Mouse (Mus musculus) limb, embryonic 15.5 days (tissue): ENCODE measurements around the gene Magix. TPM values are rescaled to one million over a fixed set of nuclear protein-coding genes. Genes with fewer than 3 reads are reported as not detected.
A peak's percentile ranks its signal among the peaks of the same experiment; 100 is the strongest.
"Not testable (repeated sequence)": the region's sequence is repeated elsewhere in the genome, so short reads cannot be mapped to it uniquely, and the experiment has no call there.

Experiments
- ATAC-seq: fragments of 200-750 bp; cut with Nextera tagmentation; 2 replicates; pipeline ENCODE4 v1.8.0; 2017; ENCODE audit warnings: low read depth, moderate TSS enrichment; ENCODE audit not compliant: insufficient number of reproducible peaks, low FRiP score, low TSS enrichment
- H3K27ac ChIP-seq: fragments of 300-500 bp; sonication (generic); 2 replicates; pipeline ENCODE4 v1.5.1; 2015; ENCODE audit warnings: moderate library complexity, mild to moderate bottlenecking, inconsistent platforms
- H3K27me3 ChIP-seq: fragments of 300-500 bp; sonication (generic); 2 replicates; pipeline ENCODE4 v1.6.1; 2015; ENCODE audit warnings: inconsistent platforms
- H3K36me3 ChIP-seq: fragments of 300-500 bp; sonication (generic); 2 replicates; pipeline ENCODE4 v1.6.1; 2015; ENCODE audit warnings: inconsistent platforms
- H3K4me1 ChIP-seq: fragments of 300-500 bp; sonication (generic); 2 replicates; pipeline ENCODE4 v1.6.1; 2015; ENCODE audit warnings: inconsistent platforms
- H3K4me2 ChIP-seq: fragments of 300-500 bp; sonication (generic); 2 replicates; pipeline ENCODE4 v1.6.1; 2015; ENCODE audit warnings: mild to moderate bottlenecking, inconsistent platforms
- H3K4me3 ChIP-seq: fragments of 300-500 bp; sonication (generic); 2 replicates; pipeline ENCODE4 v1.5.1; 2015; ENCODE audit warnings: mild to moderate bottlenecking, inconsistent platforms
- H3K9ac ChIP-seq: fragments of 300-500 bp; sonication (generic); 2 replicates; pipeline ENCODE4 v1.6.1; 2015; ENCODE audit warnings: inconsistent platforms
- H3K9me3 ChIP-seq: fragments of 300-500 bp; sonication (generic); 2 replicates; pipeline ENCODE4 v1.6.1; 2016; ENCODE audit warnings: inconsistent platforms
- WGBS: fragments of 180-500 bp; shearing (Covaris S2); methylation state at CpG from one replicate; pipeline ENCODE4 v1.1.7; 2015; 5-methylcytosine and 5-hydroxymethylcytosine counted together
- polyA plus RNA-seq: library from polyadenylated mRNA; unstranded; fragments of >200 nt; fragmentation: Nextera tagmentation; extraction: Ambion mirVana; gene quantifications from 2 replicates; pipeline ENCODE4 v1.2.1, GENCODE M21; 2015

Magix gene
- polyA plus RNA-seq = 0.47 and 1.1 TPM in 2 replicates

- H3K9me3 ChIP-seq = no peaks in the 10 kb centered on the region
- H3K9ac ChIP-seq = no peak within 1 kb of the TSS
- no peaks in the 10 kb centered on the region for H3K36me3 ChIP-seq
- no peak for ATAC-seq
- WGBS = 66% methylated on average over 14 of the region's 14 CpGs
- H3K4me1 ChIP-seq = no peaks in the 10 kb centered on the region
- H3K4me2 ChIP-seq = peak within 1 kb of the TSS; percentile 51
- H3K27me3 ChIP-seq = no peaks in the 10 kb centered on the region
- H3K27ac ChIP-seq = no peak within 1 kb of the TSS
- peak within 1 kb of the TSS; percentile 33; the same call in 1 of the 2 replicates for H3K4me3 ChIP-seq
These were observed at the start of gene Magix for GRCm38 (mm10) chrX:7680864-7681263. Gene Magix (minus strand): TSS chrX:7681251.

DNA sequence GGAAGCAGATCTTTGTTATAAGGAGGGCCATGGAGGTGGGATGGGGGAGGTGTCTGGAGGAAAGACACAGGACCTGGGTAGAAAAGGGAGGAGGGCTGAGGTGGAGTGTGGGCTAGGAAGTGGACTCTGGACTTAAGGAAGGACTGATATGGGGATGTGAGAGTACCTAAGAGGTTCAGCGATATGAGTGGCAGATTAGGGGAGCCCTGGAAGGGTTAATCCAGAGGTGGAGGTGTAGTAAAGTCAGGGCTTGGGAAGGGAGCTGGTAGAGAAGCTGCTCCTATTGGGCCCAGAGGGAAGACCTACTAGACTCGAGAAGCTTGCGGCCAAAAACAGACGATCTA, 47.8 kb upstream of the Magix start:
- peak overlapping the region; percentile 47 for H3K4me2 ChIP-seq
- no peaks in the 10 kb centered on the region for H3K27me3 ChIP-seq
- H3K27ac ChIP-seq = no peak overlapping the region
- peaks cover 19% of the 10 kb centered on the region; the same call in 1 of the 2 replicates for H3K36me3 ChIP-seq
- 0 out of 2 replicates have a peak overlapping the region, but pooled peaks have one; percentile 42 for H3K9ac ChIP-seq
- no peaks in the 10 kb centered on the region for H3K9me3 ChIP-seq
- peak overlapping the region; percentile 53 for H3K4me3 ChIP-seq
- 31% methylated on average over 4 of the region's 4 CpGs for WGBS
- H3K4me1 ChIP-seq = peaks cover 4% of the 10 kb centered on the region; the same call in 1 of the 2 replicates
- 0 out of 2 replicates have a peak, but pooled peaks have one; percentile 6 for ATAC-seq

DNA sequence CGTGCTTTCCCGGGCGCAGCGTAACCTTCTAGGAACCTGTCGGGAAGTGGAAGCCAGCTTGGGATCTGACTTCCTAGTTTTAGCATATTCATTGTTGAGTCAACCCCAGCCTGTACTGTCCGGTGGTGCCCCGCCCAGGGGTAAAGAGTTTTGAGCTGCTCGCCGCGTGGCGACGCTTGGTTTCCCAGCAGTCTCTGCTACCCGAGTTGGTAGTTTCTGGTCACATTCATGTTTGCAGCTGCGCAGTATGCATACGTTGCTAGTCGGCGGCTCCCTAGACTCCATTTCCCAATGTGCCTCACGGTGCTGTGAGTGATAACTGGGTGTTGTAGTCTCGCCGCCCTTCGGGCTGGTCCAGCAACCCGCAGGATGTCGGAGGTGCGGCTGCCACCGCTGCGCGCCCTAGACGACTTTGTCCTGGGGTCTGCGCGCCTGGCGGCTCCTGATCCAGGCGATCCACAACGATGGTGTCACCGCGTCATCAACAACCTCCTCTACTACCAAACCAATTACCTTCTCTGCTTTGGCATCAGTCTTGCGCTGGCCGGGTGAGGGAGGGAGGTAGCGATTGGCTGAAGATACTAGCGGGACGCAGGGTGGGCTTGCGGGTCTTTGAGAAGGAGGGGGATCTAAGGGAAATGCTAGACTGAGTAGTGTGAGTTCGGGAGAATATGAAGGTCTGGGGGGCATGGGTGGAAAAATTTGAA, 47.3 kb upstream of the Magix start, which contains the start of gene Praf2:
Praf2 (plus strand) TSS at position 225 of the 707 bp plus-strand sequence.
- Histone ChIP-seq H3K27ac (peak within 1 kb of the TSS; percentile 79), H3K4me2 (peak within 1 kb of the TSS; percentile 47), H3K27me3 (no peaks in the 10 kb centered on the region), H3K9me3 (no peaks in the 10 kb centered on the region), H3K9ac (peak within 1 kb of the TSS; percentile 42; the same call in 1 of the 2 replicates), H3K36me3 (peaks cover 19% of the 10 kb centered on the region; the same call in 1 of the 2 replicates), H3K4me1 (peaks cover 4% of the 10 kb centered on the region; the same call in 1 of the 2 replicates), H3K4me3 (peak within 1 kb of the TSS; percentile 53)
- peak; percentile 92 for ATAC-seq
- 25% methylated on average over 42 of the region's 42 CpGs for WGBS

DNA sequence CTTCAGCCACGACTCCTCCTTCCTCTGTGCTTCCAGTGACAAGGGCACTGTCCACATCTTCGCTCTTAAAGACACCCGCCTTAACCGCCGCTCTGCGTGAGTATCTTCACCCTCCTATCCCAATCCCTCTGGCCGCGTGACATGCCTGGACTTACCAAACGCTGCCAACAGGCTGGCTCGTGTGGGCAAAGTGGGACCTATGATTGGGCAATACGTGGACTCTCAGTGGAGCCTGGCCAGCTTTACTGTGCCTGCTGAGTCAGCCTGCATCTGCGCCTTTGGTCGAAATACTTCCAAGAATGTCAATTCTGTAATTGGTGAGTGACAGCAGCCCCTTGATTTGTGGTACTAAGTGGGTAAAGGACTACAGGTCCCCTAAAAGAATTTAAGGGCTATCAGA, 46.1 kb upstream of the Magix start:
- H3K27ac ChIP-seq = no peak overlapping the region
- WGBS = 90% methylated on average over 13 of the region's 13 CpGs
- peaks cover 17% of the 10 kb centered on the region; the same call in 1 of the 2 replicates for H3K36me3 ChIP-seq
- peaks cover 4% of the 10 kb centered on the region; the same call in 1 of the 2 replicates for H3K4me1 ChIP-seq
- H3K9ac ChIP-seq = no peak overlapping the region
- ATAC-seq = no peak
- no peaks in the 10 kb centered on the region for H3K9me3 ChIP-seq
- H3K4me3 ChIP-seq = no peak overlapping the region
- H3K4me2 ChIP-seq = no peak overlapping the region
- H3K27me3 ChIP-seq = no peaks in the 10 kb centered on the region

DNA sequence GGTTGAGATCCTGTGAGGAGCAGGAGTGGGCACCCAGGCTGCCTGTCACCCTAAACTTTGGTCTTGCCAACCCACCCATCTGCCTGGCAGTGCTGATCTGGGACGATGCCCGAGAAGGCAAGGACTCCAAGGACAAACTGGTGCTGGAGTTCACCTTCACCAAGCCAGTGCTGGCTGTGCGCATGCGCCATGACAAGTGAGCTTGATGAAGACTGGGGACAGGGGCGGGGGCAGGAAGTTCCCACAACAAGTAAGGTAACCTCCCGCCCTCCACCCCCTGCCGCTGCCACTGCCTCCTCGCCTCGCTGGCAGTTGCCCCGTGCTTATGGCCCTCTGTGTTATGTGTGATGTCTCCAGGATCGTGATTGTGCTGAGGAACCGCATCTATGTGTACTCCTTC, 44.8 kb upstream of the Magix start:
- no peak for ATAC-seq
- WGBS = 89% methylated on average over 12 of the region's 12 CpGs

GRCm38 (mm10) chrX:7724135-7724534, 43.1 kb upstream of the Magix start:
- Histone ChIP-seq H3K9me3 (no peaks in the 10 kb centered on the region), H3K4me2 (no peak overlapping the region), H3K36me3 (peaks cover 17% of the 10 kb centered on the region; the same call in 1 of the 2 replicates), H3K9ac (no peak overlapping the region), H3K27ac (no peak overlapping the region), H3K4me3 (no peak overlapping the region), H3K27me3 (no peaks in the 10 kb centered on the region), H3K4me1 (0 out of 2 replicates have a peak, but pooled peaks cover 2% of the 10 kb centered on the region)
- 81% methylated on average over 7 of the region's 7 CpGs for WGBS
- ATAC-seq = no peak

More for the DNA sequence above, 44.8 kb upstream of the Magix start:
- Histone ChIP-seq H3K27ac (no peak overlapping the region), H3K36me3 (peaks cover 17% of the 10 kb centered on the region; the same call in 1 of the 2 replicates), H3K9me3 (no peaks in the 10 kb centered on the region), H3K4me1 (peaks cover 4% of the 10 kb centered on the region; the same call in 1 of the 2 replicates), H3K4me3 (no peak overlapping the region), H3K4me2 (no peak overlapping the region), H3K9ac (no peak overlapping the region), H3K27me3 (no peaks in the 10 kb centered on the region)

- Histone ChIP-seq H3K9me3 (no peaks in the 10 kb centered on the region), H3K4me1 (no peaks in the 10 kb centered on the region), H3K27ac (no peak overlapping the region), H3K4me2 (peak overlapping the region; percentile 59), H3K4me3 (peak overlapping the region; percentile 57), H3K9ac (peak overlapping the region; percentile 35; the same call in 1 of the 2 replicates), H3K36me3 (peaks cover 17% of the 10 kb centered on the region; the same call in 1 of the 2 replicates), H3K27me3 (no peaks in the 10 kb centered on the region)
- no peak for ATAC-seq
- 19% methylated on average over 4 of the region's 4 CpGs for WGBS
These were observed 41.6 kb upstream of the Magix start for GRCm38 (mm10) chrX:7722691-7723090.

- Histone ChIP-seq H3K4me2 (peak overlapping the region; percentile 59), H3K27me3 (no peaks in the 10 kb centered on the region), H3K4me1 (no peaks in the 10 kb centered on the region), H3K4me3 (peak overlapping the region; percentile 57), H3K9me3 (no peaks in the 10 kb centered on the region), H3K36me3 (peaks cover 17% of the 10 kb centered on the region; the same call in 1 of the 2 replicates), H3K9ac (peak overlapping the region; percentile 35; the same call in 1 of the 2 replicates), H3K27ac (no peak overlapping the region)
- ATAC-seq = no peak
- 29% methylated on average over 11 of the region's 11 CpGs for WGBS
These were observed 41.2 kb upstream of the Magix start for GRCm38 (mm10) chrX:7722282-7722611.

DNA sequence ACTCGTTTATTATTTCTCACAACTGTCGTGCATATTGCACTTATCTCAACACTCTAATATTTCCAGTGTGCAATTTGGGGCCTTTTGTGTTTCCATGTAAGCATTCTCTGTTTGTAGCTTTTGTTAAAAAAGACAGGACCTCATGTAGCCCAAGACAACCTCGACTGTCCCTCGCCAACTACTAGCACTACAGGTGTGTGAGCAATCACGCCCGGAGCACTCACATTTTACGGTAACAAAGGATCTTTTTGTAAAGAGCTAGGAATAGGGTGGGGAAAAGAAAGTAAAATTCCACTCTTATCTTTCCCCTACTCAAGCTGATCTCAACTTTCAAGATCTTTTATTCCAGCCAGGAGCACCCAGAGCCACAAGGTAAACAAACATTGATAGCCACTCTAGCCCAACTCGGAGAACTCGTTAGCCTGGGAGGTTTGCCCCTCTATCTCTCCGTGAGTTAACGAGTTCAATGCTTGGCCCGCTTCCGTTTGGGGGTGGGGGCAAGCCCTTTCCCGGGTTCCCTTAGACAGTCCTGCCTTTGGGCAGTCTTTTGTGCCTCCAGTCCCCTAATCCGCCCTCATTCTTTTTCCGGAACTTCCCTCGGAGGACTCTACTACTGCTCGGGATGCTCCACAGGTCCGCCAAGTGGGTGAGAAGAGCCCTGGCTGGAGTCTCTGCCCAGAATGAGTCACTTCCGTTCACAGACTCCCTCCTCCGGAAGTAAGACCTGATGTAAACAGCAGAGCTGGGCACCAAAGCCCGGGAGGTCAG, 40.6 kb upstream of the Magix start, which contains the start of gene Gm45208:
Gm45208 (plus strand) TSS at position 732 of the 768 bp plus-strand sequence.
- H3K27ac ChIP-seq = peak within 1 kb of the TSS; percentile 93
- ATAC-seq = peak; percentile 78
- H3K4me2 ChIP-seq = peak within 1 kb of the TSS; percentile 59
- no peaks in the 10 kb centered on the region for H3K9me3 ChIP-seq
- peak within 1 kb of the TSS; percentile 35; the same call in 1 of the 2 replicates for H3K9ac ChIP-seq
- WGBS = 25% methylated on average over 22 of the region's 22 CpGs
- H3K4me1 ChIP-seq = no peaks in the 10 kb centered on the region
- H3K4me3 ChIP-seq = peak within 1 kb of the TSS; percentile 57
- no peaks in the 10 kb centered on the region for H3K27me3 ChIP-seq
- peaks cover 13% of the 10 kb centered on the region; the same call in 1 of the 2 replicates for H3K36me3 ChIP-seq

GRCm38 (mm10) chrX:7716058-7716457, 35.0 kb upstream of the Magix start:
- H3K27me3 ChIP-seq, H3K27ac ChIP-seq, ATAC-seq, H3K4me3 ChIP-seq, H3K4me1 ChIP-seq, H3K36me3 ChIP-seq, H3K4me2 ChIP-seq, H3K9ac ChIP-seq, H3K9me3 ChIP-seq: not testable (repeated sequence)
- WGBS = 38% methylated on average over 1 of the region's 1 CpGs

DNA sequence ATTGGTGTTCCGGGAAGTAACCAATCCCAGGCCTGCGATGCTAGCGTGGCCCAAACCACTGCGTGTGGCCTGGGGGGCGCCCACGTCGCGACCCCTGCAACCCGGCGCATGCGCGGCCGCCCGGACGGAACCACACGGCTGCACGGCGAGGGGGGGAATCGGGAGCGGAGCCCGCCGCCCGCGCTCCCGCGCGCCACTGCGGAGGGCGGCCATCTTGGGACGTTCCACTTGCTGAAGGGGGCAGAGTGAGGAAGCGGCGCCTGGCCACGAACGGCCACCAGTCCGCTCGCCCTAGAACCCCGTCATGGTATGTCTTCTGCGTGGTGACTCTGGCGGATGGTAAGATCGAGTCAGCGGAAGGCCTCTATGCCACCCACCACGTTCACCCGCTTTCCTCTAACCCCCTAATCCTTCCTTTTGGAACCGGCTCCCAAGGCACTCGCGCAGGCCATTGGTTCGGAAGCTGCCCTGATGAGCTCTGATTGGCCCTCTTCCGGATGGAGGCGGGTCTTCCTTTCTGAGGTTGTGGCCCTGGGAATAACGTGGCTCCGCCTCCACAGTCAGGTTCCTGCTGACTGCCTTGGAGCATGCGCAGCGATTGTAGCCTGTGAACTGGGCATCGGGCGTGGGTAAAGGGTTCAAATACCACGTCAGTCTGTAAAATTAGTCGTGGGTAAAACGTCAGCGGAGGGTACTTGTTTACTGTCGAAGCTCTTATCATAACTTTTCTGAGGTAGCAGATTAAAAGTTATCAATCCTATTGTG, 33.3 kb upstream of the Magix start, which contains the start of gene Wdr45:
Wdr45 (plus strand) TSS at position 199 of the 765 bp plus-strand sequence.
- H3K9me3 ChIP-seq, H3K27me3 ChIP-seq, H3K4me1 ChIP-seq, H3K36me3 ChIP-seq: not testable (repeated sequence)
- H3K27ac ChIP-seq = peak within 1 kb of the TSS; percentile 11; the same call in 1 of the 2 replicates
- WGBS = 27% methylated on average over 46 of the region's 60 CpGs
- H3K4me2 ChIP-seq = peak within 1 kb of the TSS; percentile 39
- H3K4me3 ChIP-seq = peak within 1 kb of the TSS; percentile 35
- 0 out of 2 replicates have a peak within 1 kb of the TSS, but pooled peaks have one; percentile 23 for H3K9ac ChIP-seq
- ATAC-seq = peak; percentile 97
